Mouse (Mus musculus) urinary bladder, postnatal 14 days (tissue): ENCODE measurements at regions not wholly inside any gene's neighbourhood (a gene's known extent, or its start where the extent isn't known, plus 50 kb on each side); places are given as distances from the start of the nearest gene placed in this dataset.

ENCODE experiments used
- DNase-seq: peaks from one replicate; pipeline ENCODE4 v3.0.0; 2021; ENCODE audit warnings: low spot score

DNA sequence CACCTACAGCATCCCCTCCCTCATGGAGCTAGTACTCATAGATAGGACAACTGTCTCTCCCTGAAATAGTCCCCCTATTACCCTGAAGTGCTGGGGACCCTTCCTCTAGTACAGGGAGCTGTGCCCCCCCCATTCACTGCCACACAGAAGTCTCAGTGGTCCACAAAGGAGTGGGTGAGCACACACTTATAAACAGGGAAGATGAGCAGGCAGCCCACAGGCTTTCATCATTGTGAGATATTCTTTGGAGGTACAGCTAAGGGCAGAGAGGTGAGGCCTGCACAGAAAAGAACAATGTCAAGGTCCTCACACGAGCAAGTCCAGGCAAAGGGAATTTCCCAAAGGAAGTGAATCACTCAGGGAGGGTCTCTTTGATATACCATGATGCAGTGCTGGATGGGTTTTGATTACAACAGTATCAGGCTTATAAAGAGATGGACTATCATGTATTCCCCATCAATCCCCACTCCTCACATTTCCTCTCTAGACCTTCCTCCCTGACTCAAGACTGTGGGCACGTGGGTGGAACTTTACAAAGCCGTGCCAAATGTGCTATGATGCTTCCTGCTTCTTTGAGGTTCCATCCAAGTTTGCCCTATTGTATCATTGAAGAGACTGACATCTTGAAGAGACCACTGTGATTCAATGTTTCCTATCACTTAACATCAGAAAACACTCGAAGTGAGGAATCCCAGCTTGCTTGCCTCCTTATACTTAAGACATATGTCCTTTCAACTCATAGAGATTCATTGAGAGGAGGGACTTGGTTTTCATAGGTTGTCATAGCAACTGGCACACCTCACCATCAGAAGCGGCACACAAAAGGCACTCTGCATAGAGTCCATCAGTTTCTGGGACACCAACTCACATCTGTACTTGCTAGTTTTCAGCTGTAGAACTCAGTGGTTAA, 104.2 kb upstream of the Bcl6 start:
- DNase-seq = no peak

DNA sequence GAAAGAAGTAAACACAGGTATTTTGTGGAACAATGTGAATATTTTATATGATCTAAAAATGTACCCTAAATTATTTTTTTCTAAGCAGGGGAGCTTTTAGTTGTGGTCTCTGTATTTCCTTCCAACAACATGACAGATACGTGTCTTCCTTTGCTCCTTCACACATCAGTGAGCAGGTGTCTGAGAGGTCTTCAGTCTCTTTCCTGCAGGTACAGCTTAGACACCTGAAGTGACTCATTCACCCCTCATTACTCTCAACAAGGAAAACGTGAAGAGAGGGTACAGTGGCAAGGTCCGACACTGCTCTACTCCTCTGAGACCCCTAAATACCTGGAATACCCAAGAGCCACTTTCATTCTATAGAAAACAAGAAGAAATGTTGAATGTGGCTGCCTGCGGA, 103.5 kb upstream of the Bcl6 start:
- DNase-seq = no peak

DNA sequence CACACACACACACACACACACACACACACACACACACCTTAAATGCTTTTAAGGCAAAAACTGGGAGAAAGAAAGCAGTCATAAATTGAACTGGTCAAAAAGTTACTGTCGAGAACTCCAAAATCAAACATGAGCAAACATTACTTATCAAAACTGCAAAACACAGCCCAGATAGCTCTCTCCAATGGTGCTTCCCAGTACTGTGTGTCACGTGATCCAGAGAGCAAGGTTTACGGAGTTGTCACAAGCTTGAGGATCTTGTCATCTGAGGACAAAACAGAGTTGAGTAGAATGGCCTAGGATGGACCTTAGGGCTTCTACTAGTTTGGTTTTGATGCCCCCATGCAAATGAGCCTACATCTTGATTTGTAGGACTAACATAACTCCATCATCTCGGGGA, 102.3 kb upstream of the Bcl6 start:
- DNase-seq = no peak

DNA sequence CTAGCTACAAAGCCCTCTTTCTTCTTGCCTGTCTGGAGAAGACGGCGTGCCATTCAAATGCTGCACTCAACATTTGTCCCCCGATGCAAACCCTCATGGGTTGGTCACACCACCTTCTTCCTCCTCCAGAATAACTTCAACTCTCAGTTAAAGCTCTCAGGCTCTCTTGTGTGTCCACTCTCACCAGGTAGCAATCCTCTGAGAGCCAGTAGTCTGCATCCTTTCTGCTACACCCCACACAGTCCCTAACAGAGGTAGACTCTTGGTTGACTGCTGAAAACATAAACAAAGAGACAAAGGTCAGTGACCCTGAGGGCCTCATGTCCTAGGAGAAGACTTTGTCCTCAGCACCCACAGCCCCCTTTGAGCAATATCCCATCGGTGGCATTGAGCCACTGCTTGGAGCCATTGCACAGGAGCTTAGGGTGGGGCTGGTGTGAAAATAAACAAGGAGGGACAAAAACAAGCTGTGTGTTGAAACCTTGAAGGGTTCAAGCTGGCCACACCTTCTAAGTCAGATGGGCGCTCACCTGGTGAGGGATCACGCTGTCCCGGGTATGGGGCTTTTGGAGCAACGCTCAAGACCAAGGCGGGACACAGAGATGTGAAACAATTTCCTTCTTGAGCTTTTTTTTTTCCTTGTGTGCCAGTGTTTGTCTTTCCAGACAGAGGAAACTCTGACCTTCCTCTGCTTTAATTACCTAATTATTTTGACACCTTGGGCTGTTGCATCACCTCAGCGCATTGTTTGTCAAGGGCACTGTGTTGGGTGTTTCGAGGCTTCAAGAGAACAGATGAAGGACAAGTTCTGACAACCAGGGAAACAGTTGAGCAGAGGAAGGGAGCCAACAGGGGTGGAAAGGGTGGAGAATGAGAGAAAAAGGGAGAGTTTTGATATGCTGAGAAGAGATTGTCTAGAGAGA, 101.4 kb upstream of the Bcl6 start:
- DNase-seq = no peak

DNA sequence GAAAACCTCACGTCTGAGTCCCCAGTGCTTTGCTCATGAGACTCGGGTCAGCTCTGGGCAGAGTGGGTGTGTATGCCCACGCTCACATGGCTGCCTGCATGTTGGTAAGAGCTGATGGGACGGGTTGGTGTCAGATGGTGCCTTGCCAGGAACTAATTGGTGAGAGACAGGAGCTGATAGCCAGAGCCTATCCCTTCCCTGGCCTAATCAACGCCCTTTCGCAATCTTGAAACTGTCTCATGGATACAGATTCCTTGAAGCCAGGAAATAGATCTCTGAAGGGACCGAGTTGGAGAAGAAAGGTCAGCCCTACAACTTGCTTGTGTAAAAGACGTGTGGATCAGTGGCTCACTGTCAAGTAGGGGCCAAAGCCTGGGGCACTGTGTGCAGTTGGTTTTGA, 95.3 kb upstream of the Bcl6 start:
- DNase-seq = no peak

DNA sequence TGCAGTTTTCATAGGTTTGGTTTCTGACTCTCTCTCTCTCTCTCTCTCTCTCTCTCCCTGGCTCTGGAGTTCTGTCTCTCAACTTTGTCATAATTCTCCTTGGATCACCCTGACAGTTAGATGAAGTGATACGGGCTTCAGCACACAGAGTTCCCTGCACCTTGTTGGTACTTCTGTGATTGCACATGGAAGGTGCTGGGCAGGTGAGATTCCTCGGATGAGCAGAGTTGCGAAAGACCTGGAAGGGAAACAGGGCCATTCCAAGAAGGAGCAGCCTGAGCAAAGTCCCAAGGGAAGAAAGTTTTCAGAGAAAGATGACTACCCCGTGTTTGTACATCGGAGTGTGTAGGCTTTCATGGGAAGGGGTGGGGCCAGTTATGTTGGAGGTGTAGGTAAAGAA, 91.8 kb upstream of the Bcl6 start:
- no peak for DNase-seq

DNA sequence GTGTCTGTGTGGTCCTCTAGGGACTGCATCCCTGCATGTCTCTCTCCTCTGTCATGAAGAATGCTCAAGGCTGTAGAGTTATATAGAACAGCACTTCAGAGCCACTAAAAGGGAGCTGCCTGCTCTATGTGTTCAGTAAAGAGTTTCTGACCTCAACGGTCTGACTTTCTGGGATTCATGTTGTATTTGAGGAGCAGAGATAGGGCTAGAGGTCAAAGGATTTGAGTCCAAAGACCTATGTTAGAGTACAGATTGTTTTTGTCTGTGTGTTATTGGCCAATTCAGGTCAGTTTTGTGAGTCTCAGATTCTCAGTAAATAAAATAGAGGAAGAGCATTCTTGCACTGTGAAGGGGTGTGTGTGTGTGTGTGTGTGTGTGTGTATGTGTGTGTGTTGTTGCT, 90.0 kb upstream of the Bcl6 start:
- DNase-seq = no peak

DNA sequence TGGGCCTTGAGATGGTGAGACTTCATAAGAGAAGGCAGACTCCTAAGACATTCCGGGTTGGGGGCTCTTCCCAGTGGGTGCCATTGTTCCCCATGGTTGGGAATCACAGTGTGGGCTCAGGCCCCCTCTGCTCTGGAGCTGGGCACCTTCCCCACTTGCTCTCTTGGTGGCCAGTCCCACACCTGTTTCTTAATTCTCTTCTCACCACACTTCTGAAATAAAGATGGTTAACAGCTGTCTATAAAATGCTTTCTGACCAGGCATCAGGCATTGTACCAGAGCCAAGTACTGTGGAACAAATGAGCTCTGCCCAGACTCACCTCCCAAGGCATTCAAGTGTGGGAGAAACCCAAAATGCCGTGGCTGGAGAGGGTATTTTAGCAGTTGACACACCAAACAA, 88.8 kb upstream of the Bcl6 start:
- DNase-seq = no peak

DNA sequence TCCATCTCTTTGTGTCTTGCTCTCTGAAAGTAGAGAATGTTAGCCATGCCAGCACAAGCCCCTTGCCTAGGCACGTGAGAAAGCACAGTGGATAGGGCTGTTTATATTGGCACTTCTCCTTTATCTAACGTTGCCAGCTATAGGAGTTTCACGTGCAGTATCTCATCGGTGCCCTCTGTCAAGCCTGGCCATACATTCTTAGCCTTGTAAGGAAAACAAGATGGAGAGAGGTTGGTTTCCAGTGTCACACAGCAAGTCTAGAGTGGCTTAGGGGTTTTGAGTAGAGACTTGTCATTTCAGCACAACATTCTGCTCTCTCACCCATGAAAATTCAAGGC, 88.1 kb upstream of the Bcl6 start:
- no peak for DNase-seq

DNA sequence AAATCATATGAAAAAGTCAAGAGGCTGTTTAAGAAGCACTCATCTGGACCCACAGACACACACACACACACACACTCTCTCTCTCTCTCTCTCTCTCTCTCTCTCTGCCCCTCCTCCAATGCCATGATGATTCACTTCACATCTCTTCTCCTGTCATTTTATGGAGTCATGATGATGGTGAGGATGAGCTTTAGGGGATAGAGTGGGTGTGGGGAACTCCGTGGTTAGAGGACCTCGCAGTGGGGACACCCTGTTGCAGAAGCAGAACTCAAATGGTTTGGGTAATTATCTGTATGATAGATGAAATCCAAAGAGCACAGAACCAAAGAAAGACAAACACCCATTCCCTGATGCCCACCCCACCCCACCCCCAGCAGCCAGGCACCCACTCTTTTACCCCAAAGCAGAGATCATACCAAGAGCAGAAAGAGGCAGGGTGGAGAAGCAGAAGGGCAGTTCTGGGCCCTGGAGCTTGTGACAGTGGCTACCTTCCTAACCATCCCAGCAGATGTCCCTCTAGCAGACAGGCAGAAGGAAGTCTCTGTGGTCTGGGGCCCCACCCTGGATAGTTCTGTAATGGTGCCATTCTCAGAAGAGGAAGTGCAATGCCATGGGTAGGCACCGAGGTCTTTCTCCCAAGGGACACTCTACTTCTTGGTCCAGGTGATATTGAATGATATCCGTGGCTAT, 87.6 kb upstream of the Bcl6 start:
- no peak for DNase-seq

DNA sequence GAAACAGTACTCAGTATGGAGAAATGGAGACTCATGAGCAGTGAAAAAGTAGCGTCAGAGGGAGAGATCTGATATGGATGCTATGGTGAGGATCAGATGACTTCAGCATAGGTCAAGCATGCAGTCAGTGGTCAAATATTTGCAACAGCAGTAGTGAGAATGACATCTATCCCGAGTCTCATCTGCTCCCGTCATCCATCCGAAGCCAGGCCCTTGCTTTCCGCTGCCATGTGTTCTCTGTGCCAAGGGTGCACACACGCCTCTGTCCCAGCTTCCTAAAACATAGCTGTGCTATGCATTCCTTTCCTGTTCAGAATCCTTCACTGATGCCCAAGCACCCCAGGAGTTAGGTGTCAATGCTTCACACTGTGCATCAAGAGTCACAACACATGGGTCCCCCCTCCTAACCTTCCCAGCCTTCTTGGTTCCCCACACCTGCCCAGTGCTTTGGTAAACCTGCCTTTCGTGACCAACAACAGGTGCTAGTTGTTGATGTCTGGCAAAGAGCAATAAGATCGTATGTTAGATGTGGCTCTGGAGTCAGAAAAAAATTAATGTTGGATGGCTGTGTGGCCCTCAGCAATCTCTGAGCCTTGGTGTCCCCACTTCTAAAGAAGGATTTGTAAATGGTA, 85.1 kb upstream of the Bcl6 start:
- DNase-seq = no peak

DNA sequence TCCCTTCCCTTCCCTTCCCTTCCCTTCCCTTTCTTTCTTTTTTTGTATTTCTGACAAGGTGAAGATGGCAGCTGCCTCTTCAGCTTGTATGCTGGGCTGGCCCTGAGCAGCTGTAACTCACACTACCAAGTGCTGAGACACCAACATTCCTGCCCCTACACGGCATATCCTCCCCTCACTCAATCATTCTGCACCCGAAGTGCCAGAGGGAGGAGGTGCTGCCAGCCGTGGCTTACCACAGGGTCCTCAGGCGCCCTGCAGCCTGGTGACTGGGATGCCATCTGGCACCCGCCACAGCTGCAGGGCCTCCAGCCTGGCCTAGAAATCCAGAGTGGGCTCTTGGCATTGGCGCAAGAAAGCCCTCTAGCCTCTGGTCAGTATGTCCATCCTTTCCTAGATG, 84.4 kb upstream of the Bcl6 start:
- no peak for DNase-seq

DNA sequence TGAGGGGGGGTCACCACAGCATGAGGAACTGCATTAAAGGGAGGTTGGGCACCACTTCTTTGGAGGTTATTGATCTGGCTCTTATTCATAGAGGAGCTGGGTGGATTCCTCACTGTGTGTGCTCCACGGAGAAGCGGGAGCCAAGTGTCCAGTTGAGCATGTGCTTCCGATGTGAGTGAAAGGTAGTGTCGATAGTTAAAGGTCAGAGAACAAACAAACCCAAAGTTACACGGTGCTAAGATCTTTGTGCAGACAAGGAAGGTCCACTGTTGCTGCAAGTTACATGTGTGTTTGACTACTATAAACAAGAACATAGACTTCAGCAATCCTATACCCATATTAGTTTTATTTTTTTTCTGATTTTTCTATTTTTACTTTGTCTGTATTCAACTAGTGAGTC, 80.8 kb upstream of the Bcl6 start:
- no peak for DNase-seq

DNA sequence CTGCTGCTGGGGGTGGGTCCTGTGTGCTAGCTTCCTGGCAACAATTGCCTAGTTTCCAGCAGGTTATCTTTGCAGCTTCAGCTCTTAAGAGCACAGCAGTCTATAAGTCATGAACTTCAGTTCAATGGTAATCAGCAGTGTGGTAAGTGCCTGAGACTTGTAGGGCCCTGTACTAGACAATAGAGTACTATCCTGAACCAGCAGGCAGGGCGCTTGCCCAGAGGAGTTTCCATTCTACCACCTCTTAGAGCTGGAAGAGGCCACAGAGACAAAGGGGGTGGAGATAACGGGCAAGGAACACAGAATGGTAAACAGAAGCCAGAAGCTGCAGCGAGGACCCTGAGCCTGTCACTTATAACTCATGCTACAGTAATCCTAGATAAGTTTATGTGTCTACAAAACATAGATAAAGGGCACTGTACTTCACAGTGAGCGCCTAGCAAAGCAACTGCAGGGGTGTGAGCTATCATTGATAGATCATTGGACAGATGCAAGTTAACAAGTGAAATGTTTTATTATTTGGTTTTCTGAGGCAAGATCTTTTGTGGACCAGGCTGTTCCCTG, 79.7 kb upstream of the Bcl6 start:
- no peak for DNase-seq

DNA sequence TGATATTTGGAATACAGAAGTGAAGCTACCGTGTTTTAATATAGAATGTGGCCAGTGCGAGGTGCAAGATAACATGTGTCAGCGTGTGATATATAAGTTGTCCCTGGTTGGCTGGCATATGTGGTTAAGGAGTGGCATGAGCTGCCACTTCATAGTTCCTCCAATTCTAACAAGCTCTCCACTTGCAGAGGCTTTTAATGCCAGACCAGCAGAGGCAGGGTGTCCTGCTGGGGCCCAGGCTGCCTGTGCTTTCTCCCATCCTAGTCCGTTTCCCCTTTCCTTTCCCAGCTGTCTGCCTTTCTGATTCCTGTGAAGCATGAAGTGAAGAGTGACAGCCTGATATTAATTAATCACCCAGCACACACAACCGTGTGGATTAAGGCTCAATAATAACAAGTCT, 73.7 kb upstream of the Bcl6 start:
- DNase-seq = no peak

DNA sequence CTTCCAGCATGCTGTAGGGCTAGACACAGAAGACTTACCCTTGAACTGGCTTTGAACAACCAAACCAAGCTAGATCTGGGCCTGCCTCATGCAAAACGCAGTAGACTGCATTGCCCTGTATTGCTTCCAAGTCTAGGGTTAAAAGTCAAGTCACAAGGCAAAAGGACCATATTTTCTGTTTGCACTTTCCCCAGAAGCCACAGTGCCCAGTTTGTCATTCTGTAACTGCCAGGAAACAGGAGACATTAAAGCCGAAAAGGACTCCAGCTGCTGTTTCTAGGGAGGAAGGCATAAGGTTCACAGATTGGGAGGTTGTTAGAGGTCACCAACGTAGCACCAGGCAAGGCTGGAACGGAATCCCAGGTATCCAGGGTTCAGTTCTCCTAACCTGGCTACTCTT, 72.8 kb upstream of the Bcl6 start:
- no peak for DNase-seq

DNA sequence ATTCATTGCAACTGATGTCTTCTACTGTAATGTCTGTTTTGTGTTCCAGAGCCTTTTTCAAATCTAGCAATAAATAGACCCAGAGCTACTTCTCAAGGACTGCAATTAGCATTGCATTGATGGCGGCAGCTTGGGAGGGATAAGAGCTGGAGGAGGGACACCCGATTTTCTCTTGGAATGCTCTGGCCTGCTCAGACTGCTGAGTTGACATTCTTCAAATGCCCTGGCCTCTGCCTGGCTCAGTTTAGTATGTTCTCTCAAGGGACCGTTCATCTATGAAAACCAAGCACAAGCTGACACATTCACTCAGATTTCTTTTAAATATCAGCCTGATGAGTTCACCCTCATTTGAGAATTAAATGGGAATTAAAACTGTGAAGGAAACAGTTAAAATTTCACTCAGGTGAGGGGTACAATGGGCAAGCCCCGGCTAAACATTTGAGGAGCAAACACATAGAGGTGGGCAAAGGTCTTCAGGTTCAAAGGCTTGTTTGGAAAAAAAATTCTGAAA, 70.5 kb upstream of the Bcl6 start:
- no peak for DNase-seq

DNA sequence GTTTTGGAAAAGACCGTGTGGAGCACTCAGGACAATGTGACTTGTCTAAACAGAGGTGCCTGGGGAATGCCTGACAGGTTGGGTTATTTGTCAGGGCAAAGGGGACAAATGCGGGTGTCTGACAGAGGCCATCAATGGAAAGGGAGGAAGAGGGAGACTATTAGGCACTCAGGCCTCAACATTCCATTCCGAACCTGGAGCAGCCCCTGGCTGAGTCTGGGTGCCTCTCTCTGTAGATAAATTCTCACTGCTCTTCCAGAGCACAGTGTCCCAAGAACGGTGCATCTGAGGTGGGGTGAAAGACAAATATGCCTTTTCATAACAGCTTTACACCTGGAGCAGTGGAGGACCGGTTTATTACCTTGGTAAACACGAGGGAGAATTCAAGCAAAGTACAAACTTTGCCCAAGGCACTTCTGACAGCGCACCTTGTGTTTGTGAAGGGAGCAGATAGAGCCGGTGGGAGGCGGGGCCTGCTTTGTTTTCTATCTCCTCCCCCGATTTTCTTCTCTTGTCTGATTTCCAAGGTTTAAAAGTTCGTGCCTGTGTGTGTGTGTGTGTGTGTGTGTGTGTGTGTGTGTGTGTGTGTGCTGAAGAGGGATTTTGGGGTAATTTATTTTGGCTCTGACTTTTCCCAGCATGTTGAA, 68.4 kb upstream of the Bcl6 start:
- DNase-seq = peak; percentile 59

DNA sequence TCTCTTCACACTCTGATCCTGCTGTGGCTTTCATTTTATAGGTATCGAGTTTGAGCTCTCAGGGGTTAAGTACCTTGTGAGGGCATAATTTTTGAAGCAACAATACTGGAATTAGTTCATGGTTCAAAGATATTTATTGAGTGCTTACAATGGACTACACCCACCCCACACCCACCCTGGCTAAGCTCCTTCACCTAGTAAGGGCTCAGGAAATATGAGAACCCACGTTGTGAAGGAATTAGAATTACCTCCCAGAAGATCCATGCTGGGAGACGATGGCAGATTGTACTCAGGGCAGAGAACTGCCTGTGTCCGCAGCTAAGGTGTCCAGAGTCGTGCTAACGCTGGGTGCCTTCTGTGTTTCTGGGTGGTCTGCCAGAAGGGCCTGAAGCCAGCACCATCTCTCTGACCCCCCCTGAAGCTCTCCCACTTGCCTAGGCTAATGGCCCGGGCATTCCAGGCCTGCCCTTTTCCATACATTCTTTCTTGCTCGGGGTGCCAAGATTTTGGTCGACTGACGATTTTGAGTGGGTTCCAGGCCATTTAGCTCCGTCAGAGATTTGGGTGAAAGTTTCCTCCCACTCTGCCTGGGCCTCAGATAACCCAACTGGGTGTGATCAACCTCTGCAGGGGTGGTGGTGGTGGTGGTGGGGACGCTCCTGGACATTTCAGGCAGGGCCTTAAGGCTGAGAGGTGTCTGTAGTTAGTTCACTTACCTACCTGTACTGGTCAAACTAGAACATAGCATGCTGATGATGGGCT, 67.7 kb upstream of the Bcl6 start:
- DNase-seq = no peak

DNA sequence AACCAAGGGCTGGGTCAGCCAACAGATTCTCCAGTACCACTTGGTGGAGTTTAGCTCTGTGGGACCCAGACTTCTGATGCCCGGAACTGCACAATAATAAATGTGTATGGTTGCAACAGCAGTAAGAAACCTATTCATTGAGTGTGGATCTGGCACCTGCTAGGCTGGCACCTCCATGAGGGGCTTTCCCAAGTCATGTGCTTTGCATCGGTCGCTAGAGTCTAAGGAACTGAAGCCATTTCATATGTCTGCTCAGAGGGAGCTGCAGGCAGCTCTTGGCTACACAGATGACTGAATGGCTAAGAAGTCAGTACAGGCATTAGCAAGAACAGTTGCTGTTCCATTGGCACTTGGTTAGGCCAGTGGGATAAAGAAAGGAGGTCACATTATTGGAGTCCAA, 65.6 kb upstream of the Bcl6 start:
- no peak for DNase-seq
